Mouse (Mus musculus): ENCODE measurements around the gene Cldn34c1.
"Not testable (repeated sequence)": the region's sequence is repeated elsewhere in the genome, so short reads cannot be mapped to it uniquely, and the experiment has no call there.

Cldn34c1 gene

DNA sequence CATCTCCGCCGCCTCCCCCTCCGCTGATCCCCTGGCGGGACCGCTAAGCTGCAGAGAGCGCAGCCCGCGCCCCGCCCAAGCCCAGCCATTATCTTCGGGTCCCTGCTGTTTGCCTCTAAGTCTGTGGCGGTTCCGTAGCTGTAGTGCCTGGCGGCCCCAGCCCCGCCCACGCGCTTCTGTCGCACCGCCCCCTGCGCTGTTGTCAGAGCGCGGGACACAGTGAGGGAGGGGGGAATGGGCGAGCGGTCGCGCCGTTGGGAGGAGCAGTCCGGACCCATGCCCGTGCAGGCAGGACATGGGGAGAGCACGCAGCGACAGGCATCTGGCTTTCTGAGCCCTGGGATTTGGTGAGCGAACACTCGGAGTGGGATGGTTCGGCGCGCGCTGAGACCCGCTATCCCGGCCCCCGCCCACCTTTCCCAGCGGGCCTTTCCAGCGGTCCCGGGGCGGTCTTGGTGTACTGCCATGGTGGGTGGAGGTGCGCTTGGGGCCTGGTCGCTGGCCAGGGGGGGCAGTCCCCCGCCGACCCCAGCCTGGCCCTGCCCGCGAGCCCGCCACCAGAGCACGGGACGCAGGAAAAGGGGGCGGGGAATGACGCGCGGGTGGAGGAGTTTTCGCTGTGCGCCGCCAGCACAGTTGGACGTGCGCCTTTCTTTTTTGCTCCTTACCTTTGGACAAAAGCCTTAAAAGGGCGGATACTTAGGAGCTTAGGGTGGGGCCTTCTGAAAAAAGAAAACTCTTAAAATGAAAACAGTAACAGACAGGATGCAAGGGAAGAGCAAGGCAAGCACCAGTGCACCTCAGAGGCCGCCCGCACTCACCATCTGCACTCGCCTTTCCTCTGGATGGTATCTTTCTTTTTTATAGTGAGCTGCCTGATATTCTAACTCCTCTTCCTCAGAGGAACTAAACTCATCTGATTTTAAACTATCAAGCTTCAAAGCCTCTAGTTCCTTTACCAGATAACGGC lies at the start of gene Cldn34c1:
Cldn34c1 (plus strand) TSS at position 205 of the 970 bp plus-strand sequence.
- DNase-seq (ENCODE audit: low spot score in 2 of 2), result peak; percentile 83 to 85

DNA sequence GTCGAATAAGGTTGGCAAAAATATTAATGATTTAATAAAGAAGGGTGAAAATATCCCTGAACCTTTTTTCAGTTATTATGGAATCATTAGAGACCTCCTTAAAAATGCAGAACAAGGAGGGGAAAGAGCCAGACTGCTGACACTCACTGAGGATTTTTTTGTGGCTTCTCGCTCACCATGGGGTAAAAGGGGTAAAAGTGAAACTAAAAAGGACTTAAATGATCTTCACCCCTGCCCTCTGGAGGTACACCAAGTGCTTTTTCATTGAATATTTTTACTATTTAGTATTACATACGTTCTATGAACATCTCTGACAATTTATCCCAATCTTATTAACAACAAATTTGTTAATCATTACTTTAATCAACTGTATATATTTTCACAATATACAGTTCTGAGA lies 15.9 kb upstream of the Cldn34c1 start:
- no peak for DNase-seq (ENCODE audit: low spot score in 2 of 2)

DNA sequence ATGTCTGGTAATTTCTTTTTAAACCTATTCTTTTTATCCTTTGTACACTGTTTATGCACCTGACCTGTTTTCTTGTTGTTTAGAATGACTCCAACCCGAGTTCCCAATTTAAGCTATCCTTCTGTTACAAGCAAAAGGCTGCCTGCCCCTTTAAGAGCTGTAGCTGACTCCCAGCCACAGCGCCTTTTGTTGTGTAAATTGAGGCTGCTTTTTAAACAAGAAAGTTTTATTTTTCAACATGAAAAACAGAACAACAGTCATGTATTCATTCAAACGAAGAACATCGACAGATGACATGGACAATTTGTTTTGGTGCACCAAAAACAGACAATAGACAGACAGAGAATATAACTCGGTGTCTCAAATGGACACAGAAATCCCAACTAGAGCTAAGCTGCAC lies 489 bp upstream of the Cldn34c1 start:
- DNase-seq (ENCODE audit: low spot score in 2 of 2), result not testable (repeated sequence)

DNA sequence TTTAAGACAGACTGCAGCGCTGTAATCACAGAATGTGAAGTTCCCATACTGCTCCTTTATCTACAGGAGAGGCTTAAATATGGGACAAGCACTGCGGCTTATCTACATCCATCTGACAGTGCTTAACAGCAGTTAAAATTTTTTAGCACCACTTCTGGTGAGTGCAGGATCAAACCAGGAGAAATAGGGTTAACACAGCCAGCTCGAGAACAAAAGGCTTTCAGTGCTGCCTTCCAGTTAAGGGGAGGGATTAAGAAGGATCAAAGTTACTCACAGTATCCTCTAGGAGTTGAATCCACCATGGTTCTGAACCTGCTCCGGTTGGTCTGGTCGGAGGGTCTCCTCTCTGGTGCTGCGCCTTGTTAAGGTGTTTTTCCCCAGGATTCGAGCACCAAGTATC lies 1.4 kb downstream of the Cldn34c1 start:
- not testable (repeated sequence) for DNase-seq (ENCODE audit: low spot score in 2 of 2)

DNA sequence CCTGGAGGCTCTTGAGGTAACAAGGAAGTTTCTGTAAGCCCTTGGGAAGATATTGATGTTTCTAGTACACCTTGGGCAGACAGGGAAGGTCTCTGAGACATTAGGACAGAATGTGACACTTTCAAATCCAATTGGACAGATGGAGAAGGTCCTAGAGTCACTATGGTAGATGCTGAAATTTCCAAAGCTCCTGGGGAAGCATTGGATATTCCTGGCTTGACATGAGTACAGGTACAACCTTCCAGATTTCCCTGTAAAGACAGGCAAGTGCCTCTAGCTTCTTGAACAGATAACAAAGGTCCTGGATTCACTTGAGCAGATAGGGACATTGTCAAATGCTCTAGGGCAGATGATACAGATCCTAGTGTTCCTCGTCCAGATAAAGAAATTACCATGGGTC lies 119.1 kb downstream of the Cldn34c1 start, which contains the start of gene Srsx:
Srsx (minus strand) TSS at position 101 of the 400 bp plus-strand sequence.
- not testable (repeated sequence) for DNase-seq (ENCODE audit: low spot score in 2 of 2)
